Mouse (Mus musculus) lung, postnatal 10 days (tissue): ENCODE results near the gene Fam205a1.
"Not testable (repeated sequence)": the region's sequence is repeated elsewhere in the genome, so short reads cannot be mapped to it uniquely, and the experiment has no call there.

Experiments
- DNase-seq: peaks from one replicate; pipeline ENCODE4 v3.0.0; 2021

The Fam205a1 gene

GRCm38 (mm10) chr4:42853788-42854187, at the start of gene Fam205a1:
Gene Fam205a1 (minus strand): TSS chr4:42853888.
- DNase-seq, result not testable (repeated sequence)

GRCm38 (mm10) chr4:42902730-42903129, 49.0 kb upstream of the Fam205a1 start:
- DNase-seq, result no peak

GRCm38 (mm10) chr4:42902174-42902573, 48.5 kb upstream of the Fam205a1 start:
- peak; percentile 27 for DNase-seq

GRCm38 (mm10) chr4:42900878-42901277, 47.2 kb upstream of the Fam205a1 start:
- DNase-seq, result no peak

- no peak for DNase-seq
Observed at GRCm38 (mm10) chr4:42898914-42899313, 45.2 kb upstream of the Fam205a1 start.

GRCm38 (mm10) chr4:42895118-42895517, 41.4 kb upstream of the Fam205a1 start:
- no peak for DNase-seq

GRCm38 (mm10) chr4:42891176-42891575, 37.5 kb upstream of the Fam205a1 start:
- DNase-seq, result no peak

GRCm38 (mm10) chr4:42888806-42889205, 35.1 kb upstream of the Fam205a1 start:
- DNase-seq, result no peak

- no peak for DNase-seq
Observed at GRCm38 (mm10) chr4:42886926-42887325, 33.2 kb upstream of the Fam205a1 start.

GRCm38 (mm10) chr4:42880677-42880948, 26.9 kb upstream of the Fam205a1 start:
- no peak for DNase-seq

- no peak for DNase-seq
Observed at GRCm38 (mm10) chr4:42879829-42880676, 26.4 kb upstream of the Fam205a1 start.

- no peak for DNase-seq
Observed at GRCm38 (mm10) chr4:42877657-42878056, 24.0 kb upstream of the Fam205a1 start.

- peak; percentile 66 for DNase-seq
Observed at GRCm38 (mm10) chr4:42876586-42877291, 23.1 kb upstream of the Fam205a1 start.

- no peak for DNase-seq
Observed at GRCm38 (mm10) chr4:42874134-42874533, 20.4 kb upstream of the Fam205a1 start, which contains the start of gene Fam205c. Gene Fam205c (minus strand): TSS chr4:42874234.

GRCm38 (mm10) chr4:42872746-42873435, 19.2 kb upstream of the Fam205a1 start:
- DNase-seq, result no peak

GRCm38 (mm10) chr4:42872151-42872550, 18.5 kb upstream of the Fam205a1 start:
- DNase-seq, result no peak

GRCm38 (mm10) chr4:42870748-42871147, 17.1 kb upstream of the Fam205a1 start:
- DNase-seq, result peak; percentile 29

GRCm38 (mm10) chr4:42868193-42868592, 14.5 kb upstream of the Fam205a1 start:
- no peak for DNase-seq

GRCm38 (mm10) chr4:42867390-42867789, 13.7 kb upstream of the Fam205a1 start:
- no peak for DNase-seq

- not testable (repeated sequence) for DNase-seq
Observed at GRCm38 (mm10) chr4:42863487-42863886, 9.8 kb upstream of the Fam205a1 start.

GRCm38 (mm10) chr4:42860483-42860882, 6.8 kb upstream of the Fam205a1 start:
- DNase-seq, result not testable (repeated sequence)

GRCm38 (mm10) chr4:42856671-42857070, 3.0 kb upstream of the Fam205a1 start, which contains the start of gene Gm12394:
Gene Gm12394 (minus strand): TSS chr4:42856771.
- DNase-seq, result not testable (repeated sequence)
